Mouse (Mus musculus): ENCODE measurements at regions not wholly inside any gene's neighbourhood (a gene's known extent, or its start where the extent isn't known, plus 50 kb on each side); places are given as distances from the start of the nearest gene placed in this dataset.
A peak's percentile ranks its signal among the peaks of the same experiment; 100 is the strongest.

DNA sequence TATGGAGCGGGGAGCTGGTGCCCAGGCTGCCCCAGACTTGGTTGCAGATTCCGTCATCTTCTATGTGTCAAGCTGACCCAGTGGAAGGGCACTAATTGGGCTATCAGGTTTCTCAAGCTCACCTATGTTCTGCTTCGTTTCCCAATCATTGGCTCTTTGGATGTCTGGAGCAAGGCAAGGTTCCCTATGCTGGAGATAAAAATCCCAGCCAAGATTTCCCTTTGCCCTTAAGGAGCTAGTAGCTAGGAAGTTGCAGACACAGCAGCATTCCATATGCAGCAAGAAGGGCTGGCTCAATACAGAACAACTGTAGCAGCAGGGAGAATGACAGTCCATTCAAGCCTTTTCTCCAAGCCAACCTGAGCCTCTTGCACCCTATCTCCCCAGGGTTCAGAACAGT is 159.2 kb upstream of the Zfp706 start:
- ATAC-seq = no peak

DNA sequence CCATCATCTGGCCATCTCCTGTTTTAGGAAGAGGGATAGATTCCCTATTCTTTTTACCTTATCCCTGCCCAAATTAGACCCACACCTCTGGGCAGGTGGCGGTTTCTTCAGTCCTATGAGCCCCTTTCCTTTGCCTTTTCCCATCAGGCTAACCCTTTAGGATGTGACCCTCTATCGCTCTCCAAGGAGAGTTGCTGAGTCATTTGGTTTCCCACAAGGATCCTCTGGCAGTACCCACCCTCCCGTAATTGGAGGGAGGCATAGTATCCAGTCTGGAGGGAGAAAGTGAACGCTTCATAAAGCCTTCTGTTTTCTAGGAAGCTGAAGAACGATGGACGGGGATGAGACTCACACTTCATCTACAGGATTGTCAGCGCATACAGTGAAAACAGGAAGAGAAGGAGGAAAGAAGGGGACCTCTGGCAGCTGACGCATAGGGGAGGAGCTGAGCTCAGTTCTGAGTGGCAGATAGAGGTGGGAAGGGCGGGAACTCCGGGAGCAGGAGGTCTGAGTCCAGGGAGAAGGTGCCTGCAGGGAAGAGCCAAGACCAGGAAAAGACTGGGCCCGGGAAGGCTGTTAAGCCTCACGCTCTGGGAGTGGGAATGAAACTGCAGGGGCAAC is 158.4 kb upstream of the Zfp706 start:
- no peak for ATAC-seq

DNA sequence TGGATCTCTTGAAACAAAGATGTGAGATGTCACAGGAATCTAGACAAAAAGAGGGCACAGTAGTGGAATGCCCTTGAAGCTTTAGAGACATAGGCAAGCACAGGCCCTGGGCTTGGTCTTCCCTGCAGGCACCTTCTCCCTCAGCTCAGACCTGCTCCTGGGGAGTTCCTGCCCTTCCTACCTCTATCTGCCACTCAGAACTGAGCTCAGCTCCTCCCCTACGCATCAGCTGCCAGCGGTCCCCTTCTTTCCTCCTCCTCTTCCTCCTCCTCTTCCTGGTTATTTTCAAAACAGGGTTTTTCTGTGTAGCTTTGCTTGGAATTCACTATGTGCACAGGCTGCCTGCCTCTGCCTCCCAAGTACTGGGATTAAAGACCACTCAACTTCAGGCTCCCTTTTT is 157.6 kb upstream of the Zfp706 start:
- ATAC-seq = no peak

DNA sequence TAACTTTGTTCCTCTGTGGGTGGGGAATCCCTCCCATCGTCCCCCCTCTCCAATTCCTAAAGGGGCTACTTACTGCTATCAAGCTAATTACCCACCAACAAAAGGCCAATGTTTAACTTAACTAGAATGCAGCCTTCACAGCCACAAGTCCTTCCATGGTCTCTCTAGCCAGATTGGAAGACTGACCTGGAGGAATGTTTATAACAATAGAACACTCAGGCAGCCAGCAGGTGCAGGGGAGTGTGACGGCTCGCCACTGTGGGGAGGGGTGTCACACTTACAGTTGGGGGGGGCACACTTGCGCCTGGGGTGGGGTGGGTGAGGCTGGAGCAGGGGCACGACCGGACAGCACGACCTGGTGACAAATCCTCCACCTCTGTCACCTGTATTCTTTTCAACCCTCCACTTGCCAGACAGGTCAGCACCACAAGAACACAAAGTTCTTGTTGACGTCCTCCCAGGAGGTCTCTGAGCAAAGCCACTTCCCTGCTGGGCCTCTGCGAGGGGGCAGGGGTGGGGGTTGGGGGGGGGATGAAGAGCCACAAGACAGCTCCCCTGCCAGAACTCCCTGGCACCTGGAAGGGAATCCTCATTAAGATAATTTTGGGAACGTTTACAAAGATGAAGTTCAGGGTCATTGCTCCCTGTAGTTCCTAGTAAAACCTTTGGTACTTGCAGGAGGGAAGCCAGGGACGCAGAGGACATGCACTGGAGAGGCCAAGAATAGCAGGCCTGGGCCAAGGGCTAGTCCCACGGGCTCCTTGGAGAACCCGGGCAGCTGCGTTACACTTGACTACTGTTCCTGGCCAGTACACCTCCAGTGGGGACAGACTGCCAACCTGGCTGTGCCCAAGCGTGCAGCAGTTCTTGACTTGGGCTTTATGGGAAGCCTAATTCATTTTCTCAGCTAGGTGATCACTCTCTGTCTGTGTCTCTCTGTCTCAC is 156.9 kb upstream of the Zfp706 start:
- ATAC-seq = no peak

DNA sequence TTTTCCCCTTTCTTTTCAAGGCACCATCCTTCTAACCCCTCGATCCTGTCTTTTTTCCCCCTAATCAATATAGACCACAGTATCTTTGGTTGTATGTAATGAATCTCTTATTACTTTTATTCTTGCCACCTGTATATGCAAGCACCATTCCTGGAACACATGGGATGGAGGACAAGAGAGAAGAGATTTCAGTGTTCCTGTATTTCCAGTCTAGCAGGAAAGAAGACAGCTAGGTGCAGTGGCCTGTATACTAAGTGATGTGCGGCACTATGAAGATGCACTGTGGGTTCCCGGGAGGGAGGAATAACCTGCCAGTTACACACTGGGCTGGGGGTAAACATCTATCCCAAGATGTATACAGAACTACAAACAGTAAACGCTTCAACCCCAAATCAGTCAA is 152.4 kb upstream of the Zfp706 start:
- no peak for ATAC-seq

DNA sequence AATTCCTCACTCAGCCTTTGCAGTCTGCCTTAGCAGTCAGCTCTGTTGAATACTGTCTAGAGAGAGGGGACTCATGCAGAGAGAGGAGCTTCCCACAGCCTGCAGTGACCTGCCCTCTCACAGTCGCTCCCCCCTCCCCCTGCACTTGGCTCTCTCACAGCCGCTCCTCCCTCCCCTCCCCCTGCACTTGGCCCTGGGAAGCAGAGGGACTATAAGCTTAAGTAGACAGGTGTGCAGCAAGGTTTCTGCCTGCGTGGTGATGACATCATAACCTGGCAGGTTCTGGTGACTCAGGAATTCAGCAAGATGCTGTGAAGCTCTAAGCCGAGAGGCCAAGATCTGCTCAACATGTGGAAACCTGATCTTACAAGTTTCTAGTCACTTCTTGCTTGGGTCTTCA is 151.8 kb upstream of the Zfp706 start:
- no peak for ATAC-seq

DNA sequence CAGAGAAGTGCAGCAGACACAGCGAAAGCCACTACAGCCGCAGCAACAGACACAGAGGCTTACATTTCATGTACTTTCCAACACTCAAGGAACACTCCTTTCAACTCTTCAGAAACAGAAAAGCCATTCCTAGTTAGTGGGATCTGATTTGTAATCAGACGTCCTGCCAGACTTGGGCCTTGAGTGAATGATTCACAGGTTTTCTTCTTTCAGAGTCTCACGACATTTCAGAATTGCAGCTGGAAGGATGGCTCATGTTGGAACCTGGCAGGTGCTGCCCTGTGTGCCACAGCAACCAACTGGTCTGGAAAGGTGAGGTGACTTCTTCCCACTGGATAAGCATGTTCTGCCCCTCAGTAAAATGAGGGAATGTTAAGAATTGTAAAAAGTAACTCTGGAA is 149.8 kb upstream of the Zfp706 start:
- no peak for ATAC-seq

DNA sequence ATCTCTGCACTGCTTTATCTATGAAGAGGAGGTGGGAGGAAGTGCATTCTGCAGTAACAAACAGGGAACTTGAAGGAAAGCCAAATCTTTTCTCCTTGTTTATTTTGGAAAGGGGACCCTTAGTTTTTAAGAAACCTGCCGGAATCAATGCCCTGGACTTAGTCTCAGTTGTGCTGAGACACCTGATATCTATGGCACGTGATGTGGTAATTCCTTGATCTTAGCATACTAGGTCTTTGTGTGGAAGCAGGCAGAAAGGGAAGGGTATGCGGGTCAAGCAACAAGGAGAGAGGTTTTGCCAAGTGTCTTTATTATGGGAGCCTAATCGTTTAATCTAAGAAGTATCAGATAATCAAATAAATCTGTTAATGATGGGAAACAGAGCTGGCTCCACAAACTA is 147.4 kb upstream of the Zfp706 start:
- ATAC-seq = no peak

DNA sequence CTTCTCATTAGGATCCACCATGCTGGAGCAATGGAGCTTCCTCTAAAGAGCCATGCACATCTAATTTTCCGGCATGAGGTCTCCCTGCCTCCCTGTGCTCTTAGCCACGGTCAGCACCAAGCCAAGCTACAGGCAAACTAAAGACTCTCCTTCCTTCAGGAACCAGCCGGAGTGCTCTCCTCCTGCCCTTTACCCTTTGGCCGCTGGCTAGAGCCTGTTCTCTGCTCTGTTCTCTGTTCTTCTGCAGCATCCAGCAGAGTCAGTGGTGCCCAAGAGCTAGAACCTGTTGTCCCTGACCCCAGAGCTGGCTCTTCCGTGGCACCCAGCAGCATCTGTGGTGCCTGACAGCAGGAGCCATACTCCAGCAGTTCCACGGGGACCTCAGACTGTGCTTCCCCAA is 145.6 kb upstream of the Zfp706 start:
- no peak for ATAC-seq

DNA sequence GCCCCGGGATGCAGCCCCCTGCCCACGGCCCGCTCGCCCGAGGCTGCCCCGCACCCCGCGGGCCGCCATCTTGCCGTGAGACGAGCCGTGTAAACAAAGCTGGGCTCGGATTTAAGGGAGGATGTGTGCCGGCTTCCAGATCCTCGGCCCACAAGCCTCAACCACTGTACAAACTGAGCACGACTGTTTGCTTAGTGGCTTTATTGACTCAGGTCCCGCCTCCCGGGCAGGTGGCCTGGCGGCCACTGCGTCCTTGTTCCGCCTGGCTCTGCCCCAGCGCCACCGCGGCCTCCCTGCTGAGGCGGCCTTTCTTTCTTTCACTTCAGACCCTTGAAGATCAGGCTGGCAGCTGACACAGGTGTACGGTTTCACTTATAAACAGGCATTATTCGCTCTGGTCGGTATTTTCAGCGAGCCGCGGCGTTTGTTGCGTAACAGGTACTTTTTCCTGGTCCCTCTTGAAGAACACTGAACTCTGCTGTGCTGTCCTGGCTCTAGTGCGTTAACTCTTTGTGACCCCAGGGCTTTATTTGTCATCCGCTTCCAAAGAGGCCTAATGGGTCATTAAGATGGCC is 128.1 kb upstream of the Zfp706 start:
- ATAC-seq = peak; percentile 63

DNA sequence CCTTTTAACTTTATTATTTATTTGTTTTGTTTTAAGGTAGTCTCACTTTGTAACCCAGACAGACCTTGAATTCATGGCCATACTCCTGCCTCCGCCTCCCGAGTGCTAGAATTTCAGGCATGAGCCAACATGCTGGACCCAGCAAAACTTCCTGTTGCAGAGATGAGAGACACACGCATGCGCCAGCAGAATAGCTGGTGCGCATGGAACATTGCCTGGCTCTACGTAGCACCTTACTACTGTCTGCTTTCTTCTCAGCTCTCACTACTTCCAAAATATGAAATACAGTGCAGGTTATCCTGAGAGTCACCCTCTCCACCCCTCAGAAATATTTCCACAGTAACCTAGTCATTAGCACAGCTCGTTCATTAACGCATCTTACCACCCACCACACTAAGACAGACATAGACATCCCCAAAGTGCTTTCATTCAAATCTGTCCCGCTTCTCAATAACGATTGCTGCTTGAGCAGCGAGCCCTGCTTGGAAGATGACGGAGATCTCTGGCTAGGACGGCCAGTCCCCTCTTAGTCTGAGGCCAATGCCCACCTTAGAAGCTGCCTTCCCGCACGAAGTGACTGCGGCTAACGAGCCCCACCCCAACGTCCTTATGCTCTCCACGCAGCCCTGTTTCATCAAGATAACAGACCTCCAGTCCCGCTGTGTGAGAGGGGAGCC is 127.5 kb upstream of the Zfp706 start:
- no peak for ATAC-seq

DNA sequence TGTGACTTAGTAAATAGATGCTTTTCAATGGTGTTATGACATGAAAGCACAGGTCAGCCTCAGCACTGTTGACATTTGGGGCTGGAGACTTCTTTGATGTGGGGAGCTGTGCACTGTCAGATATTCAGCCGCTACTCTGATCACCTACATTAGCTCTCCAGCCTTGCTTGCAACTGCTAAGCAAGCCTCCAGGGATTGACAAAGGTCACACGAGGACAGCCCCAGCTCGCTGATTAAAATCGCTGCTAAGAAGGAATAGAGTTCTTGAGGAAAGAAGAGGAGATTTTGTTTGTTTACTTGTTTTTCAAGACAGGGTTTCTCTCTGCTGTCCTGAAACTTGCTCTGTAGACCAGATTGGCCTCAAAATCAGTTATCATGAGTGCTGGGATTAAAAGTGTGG is 126.8 kb upstream of the Zfp706 start:
- no peak for ATAC-seq

DNA sequence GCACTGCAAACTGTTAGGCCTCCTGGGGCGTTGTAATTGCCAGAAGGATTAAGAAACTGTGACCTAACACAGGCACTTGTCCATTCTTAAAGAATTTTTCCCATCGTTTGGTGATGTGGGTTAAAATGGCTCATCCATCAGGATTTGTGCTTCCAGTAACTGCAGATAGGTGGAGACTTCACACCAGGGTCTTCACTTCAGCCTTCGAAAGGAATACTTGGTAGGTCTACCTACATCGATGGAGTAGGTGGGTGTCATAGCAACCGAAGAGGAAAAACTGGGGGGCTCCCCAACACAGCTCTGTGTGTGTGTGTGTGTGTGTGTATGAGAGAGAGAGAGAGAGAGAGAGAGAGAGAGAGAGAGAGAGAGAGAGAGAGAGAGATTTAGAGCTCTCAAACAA is 126.3 kb upstream of the Zfp706 start:
- ATAC-seq = no peak

DNA sequence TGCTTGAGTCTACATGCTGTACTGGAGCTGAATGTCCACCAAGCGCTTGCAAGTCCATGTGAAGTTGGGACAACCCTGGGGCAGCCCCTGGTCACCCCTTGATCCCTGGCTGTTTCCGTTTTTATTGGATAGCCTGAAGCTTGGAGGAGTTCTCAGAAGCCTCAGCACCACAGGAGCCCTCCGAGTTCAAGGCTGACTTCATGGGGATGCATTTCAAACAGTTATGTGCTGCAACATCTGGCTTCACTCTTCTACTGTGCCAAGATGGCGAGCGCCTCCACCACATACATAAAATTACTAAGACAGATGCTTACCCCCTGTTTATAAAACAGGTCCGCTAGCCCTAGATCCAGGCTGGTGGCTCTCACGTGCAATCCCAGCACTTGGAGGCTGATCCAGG is 120.1 kb upstream of the Zfp706 start:
- no peak for ATAC-seq

DNA sequence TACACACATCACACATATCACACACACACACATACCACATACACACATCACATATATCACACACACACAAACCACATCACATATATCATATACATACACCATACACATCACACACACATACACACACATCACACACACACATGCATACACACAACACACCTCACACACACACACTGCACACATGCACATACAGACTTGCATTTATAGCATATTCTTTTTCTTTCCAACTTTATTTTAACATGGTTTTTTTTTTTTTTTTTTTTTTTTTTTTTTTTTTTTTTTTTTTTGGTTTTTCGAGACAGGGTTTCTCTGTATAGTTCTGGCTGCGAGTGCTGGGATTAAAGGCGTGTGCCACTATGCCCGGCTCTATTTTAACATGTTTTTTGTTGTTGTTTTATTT is 119.6 kb upstream of the Zfp706 start:
- no peak for ATAC-seq

DNA sequence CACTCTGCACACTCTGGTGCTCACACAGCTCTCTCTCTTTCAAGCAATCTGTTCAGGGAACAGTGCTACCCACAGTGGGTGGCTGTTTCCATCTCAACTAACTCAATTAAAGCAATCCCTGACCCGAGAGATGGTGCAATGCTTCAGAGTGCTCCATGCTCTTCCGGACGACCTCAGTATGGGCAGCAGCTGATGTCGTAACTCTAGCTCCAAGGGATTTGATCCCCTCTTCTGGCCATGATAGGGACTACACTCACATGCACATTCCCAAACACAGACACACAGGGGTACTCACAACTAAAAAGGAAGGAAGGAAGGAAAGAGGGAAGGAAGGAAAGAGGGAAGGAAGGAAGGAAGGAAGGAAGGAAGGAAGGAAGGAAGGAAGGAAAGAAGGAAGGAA is 118.2 kb upstream of the Zfp706 start:
- ATAC-seq = no peak

DNA sequence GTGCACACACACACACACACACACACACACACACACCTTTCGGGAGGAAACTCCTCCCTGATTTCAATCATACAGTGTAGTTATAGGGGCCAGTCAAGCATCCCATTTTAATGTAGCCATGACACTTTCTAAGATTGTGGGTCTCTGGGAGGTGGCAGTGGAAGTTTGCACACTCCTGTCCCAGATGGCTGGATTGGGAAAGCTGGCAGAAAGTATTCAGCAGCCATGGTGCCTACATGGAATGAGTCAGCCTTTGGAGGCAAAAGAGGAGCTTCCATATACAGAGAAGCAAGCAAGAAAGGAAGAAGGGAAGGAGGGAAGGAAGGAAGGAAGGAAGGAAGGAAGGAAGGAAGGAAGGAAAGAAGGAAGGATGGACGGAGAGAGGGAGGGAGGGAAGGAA is 117.4 kb upstream of the Zfp706 start:
- ATAC-seq = no peak

DNA sequence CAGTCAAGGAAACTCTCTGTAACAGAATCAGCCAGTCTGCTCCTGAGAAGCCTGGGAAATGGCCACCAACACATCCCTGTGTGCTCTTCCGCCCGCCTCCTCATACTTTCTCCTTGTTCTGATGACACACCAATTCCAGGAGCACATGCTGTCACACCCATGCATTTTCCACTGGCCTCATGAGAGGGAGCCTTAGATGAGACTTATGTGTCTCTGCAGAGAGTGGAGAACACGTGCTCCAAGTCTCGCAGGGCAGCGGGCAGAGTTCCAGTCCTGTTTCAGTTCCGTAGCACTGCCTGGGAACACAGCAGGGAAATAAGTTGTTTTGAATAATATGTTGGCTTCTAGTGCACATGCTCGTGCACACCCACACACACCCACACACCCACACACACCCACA is 116.7 kb upstream of the Zfp706 start:
- no peak for ATAC-seq

DNA sequence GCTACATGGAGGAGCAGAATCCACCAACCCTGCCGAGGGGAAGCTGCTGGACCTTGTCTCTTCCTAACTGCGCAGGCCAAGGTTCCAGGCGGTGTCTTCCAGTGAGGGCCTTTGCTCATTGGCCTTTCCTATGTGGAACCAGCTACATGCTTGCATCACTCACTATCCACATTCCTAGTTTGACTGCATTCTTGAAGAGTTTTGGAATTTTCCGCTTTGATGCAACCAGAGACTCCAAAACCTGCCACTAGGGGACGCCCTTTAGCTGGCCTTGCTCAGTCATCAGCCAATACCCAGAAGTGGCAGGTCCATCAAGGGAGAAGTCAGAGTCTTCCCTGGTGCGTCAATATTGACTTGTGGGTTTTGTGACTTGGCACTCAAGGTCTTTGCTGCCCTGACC is 112.8 kb upstream of the Zfp706 start:
- peak; percentile 49 for ATAC-seq

DNA sequence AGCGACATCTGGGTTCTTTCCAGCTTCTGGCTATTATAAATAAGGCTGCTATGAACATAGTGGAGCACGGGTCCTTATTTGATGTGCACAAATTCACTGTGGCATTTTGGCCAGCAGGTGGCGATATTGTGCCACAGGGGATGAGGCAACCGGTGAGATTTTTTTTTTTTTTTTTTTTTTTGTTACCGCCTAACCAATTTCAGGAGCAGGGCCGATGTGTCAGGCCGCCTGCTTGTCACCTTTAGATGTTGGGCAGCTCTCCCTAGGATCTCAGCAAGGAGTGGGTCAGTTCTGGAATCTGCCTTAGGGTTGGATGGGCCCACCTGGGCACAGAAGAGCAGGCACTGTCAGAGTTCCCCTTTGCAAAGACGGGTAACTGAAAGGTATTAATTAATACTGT is 106.5 kb upstream of the Zfp706 start:
- ATAC-seq = no peak

DNA sequence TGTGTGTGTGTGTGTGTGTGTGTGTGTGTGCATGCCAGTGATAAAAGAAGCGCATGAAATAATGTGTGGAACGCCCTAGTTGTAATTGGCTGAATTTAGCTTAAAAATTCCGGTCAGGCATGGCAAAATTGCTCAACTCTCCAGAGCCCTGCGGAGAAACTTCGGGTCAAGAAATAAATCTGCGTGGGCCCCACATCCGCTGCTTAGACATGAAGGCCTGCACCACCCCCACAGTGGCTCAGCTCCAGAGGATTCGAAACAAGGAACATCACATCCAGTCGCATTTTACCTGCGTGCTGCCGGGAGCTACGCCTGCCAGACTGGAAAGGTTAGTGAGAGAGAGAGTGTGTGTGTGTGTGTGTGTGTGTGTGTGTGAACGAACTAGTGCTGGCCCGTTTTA is 102.9 kb upstream of the Zfp706 start:
- no peak for ATAC-seq

DNA sequence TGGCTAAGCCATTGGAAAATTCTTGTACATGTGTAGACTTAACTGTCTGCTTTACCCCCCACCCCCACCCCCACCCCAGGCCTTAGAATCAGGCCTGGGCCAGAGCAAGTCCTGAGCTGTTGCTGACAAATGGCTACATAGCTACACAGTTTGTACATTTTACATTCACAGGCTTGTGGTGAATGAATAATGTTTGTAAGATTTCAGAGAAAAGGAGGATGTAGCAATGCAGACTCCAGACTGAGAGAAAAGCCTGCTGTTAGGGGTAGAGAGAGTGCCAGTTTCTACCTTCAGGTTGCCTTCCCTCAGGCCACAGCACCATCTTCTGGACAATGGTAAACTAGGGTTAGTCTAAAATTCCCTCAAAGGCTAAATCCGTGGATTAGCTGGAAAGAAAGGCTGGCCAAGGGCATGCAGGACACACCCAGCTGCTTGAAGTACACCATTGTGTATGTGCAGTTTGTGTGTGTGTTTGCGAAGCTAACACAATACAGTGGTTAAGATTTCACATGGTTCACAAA is 94.5 kb upstream of the Zfp706 start:
- ATAC-seq = no peak

DNA sequence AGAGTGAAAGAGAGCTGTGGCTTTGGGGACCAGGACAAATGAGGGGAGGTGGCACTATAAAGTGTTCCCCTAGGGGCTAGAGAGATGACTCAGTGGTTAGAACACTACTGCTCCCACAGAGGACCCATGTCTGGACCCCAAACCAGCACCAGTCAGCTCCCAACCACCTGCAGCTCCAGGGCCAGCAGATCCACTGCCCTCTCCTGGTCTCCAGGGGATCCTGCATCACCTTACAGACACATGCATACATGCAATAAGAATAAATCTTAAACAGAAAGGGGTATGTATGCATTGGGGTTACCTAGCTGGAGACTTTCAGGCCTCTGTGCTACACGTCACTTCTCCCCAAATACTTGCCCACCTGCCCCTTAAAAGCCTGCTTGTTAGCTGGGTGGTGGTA is 93.8 kb upstream of the Zfp706 start:
- ATAC-seq = no peak
